Mouse (Mus musculus) frontal cortex, adult 2 months (tissue): Measurements from ENCODE around the gene Emsy. TPM values are rescaled to one million over a fixed set of nuclear protein-coding genes. Genes with fewer than 3 reads are reported as not detected.
A peak's percentile ranks its signal among the peaks of the same experiment; 100 is the strongest.

ENCODE experiments used
- DNase-seq, 2 experiments: peaks; one replicate each; pipeline ENCODE4 v3.0.0; 2022; ENCODE audit warnings: low spot score in 1 of 2; ENCODE audit errors: extremely low spot score in 1 of 2
- polyA plus RNA-seq: library from polyadenylated mRNA; depleted of rRNA; stranded (reverse); fragments of >200 nt; gene quantifications from 2 replicates; pipeline ENCODE4 v1.2.3, GENCODE M21; 2012

The Emsy gene
- polyA plus RNA-seq, 1 experiment: 55.5 TPM

DNA sequence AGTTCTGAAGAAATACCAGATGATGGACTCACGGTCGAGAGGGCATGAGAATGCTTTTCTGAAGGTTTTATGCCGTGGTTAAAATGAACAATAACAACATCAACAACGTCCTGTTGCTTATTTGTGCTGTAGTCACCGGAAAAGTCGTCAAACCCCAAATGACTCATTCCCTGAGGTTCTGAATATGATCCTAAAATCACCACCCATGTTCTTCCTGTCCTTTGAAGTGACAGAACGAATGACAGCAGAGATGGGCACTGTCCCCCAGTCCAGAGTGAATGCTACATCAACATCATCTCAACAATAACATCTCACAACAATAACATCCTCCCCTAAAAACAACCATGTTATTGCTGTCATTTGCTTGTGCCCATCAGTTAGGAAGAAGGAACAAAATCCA, 76.1 kb downstream of the Emsy start:
- DNase-seq: no peak

DNA sequence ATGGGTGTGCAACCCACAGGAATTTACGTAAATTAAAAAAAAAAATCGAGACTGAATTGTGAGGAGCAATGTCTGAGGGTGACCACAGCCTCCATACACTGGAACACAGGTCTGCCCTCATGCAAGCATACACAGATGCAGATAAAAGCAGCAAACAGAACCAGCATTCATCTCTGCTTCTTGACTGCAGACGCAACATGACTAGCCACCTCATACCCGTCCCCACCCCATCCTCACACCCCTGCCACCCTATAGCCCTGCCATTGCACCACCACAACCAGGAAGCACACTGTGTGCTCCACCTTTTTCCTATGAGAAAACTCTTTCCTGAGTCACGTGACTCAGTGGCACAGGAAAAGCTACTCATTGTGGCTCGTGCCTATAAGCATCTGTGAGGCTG, 76.9 kb downstream of the Emsy start:
- no peak for DNase-seq

DNA sequence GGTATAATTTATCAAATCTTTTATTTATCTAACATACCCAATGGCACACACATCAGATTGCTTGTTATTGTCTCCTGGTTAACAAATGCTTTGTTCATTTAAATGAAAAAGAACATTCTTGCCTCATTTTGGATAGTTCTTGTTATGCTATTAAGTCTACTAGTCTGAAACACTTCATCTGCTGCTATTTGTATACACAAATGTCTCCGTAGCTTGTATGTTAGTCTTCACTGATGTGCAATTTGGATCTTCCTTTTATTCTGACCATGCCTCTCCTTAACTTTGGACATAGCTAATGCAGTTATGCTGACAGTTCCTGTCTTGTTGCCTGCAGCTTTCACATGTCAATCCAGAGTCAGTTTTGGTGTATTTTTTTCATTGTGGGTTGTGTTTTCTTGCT, 79.1 kb downstream of the Emsy start:
- no peak for DNase-seq

DNA sequence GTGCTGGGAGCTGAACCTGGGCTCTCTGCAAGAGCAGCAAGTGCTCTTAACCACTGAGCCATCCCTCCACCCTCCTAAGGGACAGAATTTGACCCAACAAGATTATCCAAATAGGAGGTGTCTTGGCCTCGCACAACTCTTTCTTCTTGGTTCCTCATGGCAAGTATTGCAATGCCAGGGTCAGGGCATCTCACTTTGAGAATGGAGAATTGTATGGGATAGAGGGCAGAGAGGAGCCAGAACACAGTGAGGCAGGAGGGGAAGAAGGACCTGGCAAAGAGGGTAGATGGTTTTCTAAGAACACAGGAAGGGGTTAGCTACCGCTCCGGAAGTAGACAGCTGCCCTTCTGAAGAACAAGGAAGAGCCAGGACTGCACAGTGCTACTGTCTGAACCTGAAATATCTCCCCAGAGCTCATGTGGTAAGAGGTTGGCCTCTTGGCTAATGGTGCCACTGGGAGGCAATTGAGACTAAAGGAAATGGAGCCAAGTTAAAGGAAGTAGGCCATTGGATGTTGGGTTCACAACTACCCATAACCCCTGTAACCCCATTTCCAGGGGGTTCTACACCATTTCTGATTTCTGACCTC, 80.8 kb downstream of the Emsy start:
- DNase-seq: no peak

DNA sequence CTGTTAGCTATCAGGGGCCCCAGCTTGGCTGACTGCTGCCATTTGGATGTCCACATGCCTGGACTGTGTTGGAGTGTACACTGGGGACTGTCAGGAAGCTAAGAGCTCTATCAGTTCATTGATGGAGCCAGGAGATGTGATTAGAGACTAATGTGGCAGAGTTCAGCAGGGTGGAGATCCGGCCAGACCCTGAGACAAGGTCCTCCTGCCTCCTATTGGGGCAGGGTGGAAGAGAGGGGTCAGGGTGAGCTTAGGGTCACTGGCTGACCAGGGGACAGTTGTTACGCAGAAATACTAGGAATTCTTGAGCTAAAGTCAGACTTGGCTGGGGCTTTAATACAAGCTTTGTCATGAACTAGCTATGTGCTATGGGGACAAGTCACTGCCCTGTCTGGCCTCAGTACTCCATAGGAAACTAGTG, 81.8 kb downstream of the Emsy start:
- DNase-seq: no peak

DNA sequence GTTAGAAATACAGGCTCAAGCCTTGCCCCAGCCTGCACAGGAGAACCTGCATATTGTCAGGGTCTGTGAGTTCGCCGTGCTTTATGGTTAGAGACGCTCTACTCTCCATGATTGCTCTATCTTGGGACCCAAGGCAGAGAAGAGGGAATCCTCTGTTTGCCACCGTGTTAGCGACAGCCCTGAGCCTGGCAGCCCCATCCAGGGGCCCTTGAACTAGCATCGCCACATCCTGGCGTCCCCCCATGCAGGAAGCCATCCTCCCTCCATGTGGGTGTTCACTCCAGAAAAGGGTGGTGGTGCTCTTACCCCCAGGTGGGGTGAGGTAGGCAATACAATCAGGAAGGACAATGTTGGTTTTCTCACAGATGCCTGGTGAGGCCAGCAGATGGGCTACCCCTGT, 82.3 kb downstream of the Emsy start:
- no peak for DNase-seq

DNA sequence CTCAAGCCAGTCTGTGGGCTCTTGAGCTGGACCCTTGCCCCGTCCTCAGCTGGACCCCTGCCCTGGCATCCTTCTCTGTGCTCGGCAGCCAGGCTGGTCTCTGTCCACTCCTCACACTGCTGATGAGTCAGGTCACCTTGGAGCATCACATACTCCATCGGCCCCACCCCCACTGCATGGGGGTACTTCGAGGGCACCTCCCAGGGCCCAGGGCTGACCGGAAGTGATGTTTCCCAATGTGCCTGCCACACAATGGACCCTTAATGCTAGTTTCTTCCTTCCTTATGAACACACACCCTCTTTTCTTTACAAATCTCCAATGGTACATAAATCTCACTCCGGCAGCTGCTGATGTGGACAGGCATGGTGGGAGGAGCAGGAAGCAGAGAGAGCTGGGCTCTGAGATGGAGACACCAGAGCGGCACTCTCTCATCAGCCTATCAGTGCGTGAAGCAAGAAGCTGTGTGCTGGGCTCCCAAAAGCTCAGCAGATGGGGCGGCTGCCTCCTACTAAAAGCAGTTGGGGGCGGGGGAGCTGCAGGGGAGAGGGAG, 83.3 kb downstream of the Emsy start:
- DNase-seq: peak; percentile 8 to 40

DNA sequence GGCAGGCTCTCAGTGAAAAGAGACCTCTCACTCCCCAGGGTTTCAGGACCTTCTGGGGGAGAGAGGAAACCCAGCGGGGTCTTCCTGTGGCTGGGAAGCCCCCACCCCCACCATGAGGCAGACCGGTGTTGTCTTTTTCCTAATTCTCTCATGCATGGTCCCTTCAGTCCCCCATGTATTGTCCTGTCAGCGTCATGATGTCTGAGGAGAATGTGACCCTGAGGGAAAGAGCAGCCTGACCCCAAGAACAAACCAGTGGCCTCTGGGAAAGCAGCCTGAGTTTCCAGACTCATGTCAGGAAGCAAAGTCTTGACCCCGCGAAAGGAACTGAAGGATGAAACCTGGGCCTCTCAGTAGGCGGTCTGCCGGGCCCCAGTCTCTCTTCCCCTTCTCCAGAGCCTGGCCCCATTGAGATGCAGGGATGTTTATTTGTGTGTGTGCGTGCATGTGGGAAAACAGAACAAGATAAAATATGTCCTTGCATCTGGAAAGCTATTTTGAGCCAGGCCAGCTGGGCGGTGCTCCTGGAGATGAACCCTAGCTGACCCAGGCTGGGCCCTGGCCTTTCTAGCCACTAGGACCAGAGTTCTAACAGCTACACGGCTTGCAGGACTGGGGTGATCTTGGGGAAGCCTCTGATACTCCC, 84.2 kb downstream of the Emsy start:
- DNase-seq: no peak

DNA sequence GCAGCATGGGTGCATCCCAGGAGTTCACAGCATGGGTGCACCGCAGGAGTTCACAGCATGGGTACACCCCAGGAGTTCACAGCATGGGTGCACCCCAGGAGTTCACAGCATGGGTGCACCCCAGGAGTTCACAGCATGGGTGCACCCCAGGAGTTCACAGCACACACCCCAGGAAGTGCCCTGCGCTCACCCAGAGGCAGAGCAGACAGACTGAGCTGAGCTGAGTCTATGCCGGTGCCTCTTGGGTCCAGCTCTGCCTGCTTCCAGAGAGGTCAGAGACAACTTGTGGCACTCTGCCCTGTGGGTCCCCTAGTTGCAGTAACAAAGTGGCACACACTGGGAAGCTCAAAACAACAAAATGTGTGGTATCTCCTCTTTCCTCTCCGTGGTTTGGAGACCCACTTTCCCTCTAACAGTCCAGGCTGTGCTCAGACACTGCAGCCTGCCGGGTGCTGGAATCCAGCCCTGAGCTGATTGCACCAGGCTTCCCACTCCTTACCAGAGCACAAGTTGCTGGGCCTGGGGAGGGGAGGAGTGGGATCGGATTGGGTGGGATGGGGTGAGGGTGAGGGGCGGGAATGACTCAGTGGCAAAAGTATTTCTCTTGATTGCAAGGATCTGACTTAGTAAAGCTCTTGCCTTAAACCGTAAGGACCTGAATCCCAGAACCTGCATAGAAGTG, 85.6 kb downstream of the Emsy start:
- DNase-seq: no peak

DNA sequence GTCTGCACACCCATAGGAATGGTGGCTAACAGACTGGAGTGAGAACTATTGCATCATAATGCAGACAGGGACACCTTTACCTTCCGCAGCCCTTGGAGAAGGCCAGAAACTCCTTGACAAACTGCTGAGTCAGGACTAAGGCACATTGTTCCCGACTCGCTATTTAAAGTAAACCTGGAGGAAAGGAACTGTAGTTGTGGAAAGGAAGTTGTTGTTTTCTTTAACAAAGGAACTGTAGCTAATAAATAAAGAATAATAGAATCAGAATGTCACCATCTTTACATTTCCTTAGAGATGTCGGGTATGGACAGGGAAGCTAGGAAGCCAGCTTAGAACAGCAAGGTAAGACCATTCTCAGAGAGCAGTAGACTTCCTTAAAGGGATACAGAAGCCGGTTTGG, 89.5 kb downstream of the Emsy start:
- DNase-seq: no peak

DNA sequence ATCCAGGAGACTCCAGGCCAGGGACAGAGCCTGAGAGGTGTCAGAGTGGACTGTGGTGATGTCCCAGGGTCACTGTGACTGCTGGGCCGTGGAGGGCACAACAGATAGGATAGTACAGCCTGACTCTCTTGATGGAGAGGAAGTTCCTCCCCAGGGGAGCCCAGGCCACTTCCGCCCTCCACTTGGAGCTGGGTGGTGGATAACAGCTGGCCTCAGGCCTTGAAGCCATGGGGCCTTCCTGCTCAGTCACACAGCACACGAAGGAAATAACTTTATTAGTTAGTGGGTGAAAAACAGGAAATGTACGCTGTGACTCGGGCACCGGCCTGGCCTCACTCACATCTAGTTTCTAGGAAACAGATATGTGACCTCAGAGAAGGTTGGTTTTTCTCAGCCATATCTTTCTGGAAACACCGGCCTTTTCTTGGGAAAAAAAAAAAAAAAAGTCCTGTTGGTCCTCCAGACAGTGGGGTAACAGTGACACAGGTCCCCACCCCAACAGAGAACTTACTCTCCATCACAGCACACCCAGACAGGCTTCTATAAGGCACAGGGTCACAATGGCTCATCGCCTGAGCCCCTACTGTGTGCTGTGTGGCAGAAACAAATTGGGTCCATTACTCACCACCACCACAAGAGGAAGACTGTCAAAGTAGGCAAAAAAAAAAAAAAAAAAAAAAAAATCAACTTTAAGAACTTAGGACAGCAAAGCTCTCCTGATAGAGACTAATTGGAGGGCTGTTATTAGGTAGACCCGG, 91.8 kb downstream of the Emsy start:
- no peak for DNase-seq

DNA sequence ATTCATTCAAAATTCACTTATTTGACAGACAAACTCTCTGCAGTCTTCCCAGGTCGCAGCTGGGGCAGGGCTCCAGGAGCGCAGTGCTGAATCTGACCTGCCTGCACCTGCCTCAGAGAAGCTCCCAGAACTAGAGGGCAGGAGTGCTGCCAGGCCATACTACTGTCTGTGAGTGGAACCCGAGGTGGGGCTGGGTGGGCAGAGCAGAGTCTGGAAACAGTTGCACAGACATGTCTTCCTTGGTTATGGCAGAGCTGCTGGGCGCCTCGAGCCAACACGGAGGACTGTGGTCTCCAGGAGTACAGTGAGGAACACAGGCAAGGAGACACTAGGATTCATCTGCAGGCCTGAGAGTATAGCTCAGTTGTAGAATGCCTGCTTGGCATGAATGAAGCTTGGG, 92.6 kb downstream of the Emsy start:
- no peak for DNase-seq

DNA sequence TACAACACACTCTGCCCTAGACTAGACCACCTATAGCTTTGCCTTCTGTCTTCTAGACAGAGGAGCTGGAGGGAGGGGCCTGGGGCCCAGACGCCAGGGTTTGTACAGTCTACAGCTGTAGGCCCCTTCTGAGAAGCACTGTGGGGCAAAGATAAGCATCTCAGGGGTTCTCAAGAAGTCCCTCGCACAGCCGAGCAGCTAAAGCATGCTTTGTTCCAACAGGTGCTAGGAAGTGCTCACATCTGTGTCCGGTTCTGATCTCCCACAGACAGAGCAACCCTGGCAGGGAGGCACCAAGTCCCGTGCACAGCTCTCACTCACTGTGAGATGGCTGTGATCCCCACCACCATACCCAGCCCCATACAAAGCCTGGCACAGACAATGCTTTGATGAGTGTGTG, 93.6 kb downstream of the Emsy start:
- no peak for DNase-seq

DNA sequence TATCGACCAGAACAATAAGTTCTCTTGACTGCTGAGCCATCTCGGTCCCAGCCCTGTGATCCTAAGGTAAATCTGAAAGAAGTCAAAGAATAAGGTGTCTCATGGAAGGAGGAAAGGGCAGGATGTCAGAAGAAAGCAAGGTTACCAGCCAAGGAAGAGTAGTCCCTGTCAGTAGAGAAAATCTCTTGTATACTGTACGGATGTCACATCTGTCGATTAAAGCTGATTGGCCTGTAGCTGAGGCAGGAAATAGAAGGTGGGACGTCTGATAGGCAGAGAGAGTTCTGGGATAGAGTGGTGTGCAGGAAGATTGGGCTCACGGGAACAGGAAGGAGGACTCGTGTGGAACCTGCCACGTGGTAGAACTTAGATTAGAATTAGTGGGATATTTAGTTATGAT, 94.4 kb downstream of the Emsy start:
- no peak for DNase-seq

DNA sequence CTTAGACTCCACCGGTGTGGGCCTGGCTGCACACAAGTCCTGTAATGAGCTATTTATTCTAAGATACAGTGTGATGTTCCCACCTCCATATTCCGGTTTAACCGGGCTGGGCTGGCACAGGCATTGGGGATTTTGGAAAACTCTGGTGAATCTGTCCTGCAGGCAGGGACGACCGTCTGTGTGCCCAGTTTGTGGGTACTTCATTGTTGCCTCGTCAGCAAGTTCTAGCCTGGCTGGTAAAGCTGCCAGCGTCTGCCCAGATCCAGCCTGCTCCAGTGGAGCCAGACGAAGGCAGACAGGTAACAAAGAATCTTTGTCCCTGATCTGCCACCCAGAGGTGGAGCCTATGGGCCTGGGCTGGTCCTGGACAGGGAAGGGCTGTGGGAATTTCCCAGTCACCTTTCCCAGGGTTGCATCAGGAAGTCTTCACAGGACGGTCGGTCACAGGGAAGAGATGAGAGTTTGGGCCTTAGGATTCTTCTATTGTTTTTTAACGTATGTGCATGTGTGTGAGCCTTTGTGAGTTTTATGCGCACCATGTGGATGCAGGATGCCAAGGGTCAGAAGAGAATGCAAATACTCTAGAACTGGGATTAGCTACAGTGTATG, 94.9 kb downstream of the Emsy start:
- DNase-seq: no peak

DNA sequence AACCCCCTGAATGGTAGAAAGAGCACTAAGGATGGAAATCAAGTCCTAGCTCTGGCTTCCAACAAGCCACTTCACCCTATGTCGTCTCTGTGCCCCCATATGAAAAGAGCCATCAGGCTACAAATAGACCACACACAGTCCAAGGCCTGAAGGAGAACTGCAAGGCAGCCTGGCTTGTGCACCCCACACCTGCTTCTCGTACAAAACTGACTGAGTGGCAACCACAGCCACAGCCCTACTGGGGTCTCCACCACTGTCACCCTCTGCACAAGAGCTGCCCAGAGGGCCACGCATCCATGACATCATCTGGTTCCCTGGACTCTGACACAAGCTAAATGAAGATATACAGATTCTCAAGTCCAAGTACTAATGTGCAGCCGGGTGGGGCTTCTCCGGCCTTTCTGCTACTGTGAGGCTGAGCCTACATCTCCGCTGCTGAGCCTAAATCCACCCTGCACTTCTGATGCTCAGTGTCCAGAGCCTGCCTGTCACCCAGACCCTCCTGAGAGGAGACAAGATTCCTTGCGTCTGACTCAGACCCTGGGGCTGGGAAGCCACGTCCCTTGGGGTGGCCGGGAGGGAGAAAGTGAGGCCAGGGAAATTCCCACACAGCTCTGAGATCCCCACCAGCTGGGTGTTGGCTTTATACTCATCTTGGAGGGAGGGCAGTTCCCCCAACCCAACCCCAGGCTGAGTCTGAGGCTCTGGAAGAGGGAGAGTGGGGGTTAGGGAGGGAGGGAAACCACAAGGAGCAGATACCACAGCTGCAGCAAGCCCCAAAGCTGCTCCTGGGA, 98.3 kb downstream of the Emsy start:
- DNase-seq: no peak

DNA sequence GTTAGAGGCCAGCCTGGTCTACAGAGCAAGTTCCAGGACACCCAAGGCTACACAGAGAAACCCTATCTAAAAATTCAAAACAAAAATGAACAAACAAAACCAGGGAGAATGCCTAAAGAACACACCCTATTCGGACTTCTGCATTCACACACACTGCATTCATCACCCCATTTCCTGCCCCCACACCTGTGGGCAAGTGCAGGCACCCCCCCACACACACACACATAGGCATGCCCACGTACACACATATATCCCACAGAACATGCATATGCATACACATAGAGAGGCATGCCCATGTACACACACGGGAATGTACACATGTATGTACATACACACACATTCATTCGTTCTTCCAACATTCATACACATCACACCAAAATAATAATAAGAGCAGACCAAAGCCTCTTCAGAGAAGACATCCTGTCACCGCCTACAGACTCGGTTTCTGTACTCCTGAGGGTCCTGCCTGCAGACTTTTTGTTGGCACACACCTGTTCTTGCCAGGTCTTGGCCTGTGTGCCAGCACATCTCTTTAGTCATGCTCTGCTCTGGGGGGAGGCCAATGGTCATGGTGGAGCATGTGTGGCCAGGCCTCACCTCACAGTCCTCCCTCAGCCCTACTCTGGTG, 99.7 kb downstream of the Emsy start:
- DNase-seq: no peak

DNA sequence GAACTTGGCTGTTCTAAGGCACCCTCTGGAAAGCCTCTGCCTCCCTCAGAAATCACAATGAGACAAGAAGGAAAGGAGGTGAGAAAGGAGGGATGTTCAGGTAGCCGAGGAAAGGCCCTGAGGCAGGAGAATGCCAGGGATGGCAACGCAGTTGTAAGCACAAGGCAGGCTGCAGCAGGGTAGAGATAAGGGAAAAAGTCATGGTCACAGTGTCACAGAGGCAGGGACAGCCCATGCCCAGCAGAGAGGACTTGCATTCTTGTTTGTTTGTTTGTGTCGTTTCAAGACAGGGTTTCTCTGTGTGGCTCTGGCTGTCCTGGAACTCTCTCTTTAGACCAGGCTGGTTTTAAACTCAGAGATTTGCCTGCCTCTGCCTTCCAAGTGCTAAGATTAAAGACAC, 105.5 kb downstream of the Emsy start:
- no peak for DNase-seq

DNA sequence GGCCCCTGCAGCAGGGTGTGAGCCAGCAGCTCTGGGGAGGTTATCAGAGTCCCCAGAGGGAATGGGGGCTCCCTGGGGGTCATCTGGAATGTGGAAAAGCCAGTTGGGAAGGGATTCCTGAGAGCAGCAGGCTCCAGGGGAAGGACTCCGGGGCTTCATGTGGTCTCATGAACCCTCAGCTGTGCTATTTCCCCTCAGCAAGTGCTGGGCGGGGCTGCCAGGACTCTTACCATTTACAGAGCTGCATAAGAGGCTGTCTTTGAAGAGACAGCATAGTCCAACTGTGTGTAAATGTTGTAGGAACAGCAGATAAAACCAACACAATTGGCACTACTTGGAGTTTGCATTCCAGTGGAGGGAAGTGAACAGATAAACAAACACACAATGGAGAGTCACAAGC, 106.0 kb downstream of the Emsy start:
- no peak for DNase-seq

DNA sequence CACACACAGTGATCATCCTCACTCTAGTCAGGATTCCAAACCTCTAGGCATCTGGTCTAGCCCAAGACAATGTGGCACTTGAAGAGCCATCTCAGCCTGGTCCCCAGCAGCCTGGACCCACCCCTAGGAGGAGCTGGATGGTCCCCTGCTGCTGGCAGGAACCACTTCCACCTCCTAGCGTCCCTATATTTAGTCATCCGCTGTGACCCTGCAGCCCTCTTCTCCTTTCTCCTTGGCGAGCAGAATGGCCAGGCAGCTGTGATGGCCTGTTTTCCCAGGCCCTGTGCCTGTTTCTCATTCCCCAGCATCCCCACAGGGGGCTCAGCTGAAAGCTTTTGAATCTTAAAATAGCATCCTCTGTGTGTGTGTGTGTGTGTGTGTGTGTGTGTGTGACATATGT, 107.7 kb downstream of the Emsy start:
- no peak for DNase-seq
